Mouse (Mus musculus) adrenal gland, postnatal 4 days (tissue): ENCODE results near the gene Gm20388. TPM values are rescaled to one million over a fixed set of nuclear protein-coding genes. Genes with fewer than 3 reads are reported as not detected.

Experiments
- DNase-seq, 2 experiments: peaks; one replicate each; pipeline ENCODE4 v3.0.0; 2021 to 2022; ENCODE audit warnings: low spot score in 2 of 2, mixed read lengths in 2 of 2
- total RNA-seq, 2 experiments: library from RNA; stranded (reverse); gene quantifications; 2 replicates each; pipeline ENCODE4 v1.2.3; 2021

Gm20388 gene
- total RNA-seq, 2 experiments from 2014 or later, result 8.8 TPM; not detected in 1

DNA sequence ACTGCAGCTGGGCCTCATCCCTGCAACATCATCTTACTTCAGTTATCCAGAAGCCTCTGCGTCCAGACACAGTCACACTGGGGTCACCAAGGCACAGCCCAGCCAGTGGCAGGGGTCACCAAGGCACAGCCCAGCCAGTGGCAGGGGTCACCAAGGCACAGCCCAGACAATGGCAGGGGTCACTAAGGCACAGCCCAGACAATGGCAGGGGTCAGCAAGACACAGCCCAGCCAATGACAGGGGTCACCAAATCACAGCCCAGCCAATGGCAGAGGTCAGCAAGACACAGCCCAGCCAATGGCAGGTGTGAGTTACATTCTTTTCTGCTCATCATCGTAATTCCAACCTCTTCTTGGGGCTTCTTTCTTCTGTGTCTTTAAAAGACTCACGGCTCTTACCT, 2173.5 kb downstream of the Gm20388 start:
- no peak for DNase-seq

DNA sequence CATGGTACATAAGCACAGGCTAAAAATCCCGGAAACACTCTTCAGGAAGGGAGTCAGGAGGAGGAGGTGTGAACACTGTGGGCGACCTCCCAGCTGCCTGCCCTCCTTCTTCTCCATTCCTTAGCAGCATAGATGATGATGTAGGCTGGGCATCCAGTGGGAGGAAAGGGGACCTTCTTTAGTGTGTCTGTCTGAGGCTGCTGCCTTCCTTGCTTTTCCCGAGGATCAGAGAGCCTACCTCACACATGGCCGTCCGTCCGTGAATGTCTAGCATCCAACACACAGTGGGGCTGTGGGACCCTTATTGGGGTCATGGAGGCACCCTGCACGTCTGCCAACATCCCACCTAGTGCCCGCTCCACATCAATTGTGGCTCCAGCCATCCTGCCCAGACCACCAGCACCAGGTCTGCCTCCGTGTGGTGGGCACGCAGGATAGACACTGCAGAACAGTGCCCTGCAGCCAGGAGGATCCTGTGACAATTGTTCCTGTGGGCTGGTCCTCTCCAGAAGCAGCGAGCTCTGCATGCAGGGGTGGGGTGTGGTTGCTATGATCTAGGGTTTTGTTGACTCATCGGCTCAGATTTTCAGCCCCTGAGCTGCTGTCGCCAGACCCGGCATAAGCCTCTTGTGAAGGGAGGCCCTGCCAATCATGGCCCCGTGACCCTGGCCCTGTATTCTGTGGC, 2174.2 kb downstream of the Gm20388 start:
- DNase-seq, result no peak

DNA sequence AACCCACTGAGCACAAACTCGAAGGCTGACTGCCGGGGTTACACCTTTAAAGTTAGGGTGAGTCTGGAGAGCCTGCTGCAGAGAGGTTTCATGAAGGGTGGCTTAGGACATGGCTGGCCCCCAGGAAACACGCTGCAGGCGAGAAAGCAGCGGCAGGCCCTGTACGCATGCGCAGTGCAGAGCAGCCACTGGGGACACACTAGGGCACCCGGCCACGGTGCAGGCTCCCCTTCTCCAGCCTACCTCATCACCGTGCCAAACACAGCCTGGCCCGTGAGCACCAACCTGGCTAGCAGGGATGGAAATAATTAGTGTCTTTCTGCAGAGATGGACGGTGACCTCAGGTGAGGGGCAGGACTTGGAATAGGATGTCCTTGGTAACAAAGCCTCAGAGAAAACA, 2175.4 kb downstream of the Gm20388 start:
- no peak for DNase-seq

DNA sequence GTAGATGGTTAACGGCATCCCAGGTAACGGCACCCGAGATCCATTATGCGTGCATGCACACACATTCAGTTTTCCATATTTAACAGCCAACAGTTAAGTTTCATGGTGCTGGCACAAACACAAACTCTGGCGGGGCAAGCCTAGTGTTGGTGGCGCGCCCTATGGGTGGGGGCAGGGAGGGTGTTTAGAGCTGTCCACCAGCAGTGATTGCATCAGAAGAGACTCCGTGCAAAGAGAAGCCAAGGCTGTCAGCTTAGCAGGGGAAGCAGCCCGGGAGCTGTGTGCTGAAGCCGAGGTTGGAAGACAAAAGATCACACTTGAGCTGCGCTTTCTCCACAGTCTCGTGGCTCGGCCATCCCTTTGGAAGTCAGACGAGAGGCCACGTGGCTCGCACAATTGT, 2178.0 kb downstream of the Gm20388 start:
- no peak for DNase-seq

DNA sequence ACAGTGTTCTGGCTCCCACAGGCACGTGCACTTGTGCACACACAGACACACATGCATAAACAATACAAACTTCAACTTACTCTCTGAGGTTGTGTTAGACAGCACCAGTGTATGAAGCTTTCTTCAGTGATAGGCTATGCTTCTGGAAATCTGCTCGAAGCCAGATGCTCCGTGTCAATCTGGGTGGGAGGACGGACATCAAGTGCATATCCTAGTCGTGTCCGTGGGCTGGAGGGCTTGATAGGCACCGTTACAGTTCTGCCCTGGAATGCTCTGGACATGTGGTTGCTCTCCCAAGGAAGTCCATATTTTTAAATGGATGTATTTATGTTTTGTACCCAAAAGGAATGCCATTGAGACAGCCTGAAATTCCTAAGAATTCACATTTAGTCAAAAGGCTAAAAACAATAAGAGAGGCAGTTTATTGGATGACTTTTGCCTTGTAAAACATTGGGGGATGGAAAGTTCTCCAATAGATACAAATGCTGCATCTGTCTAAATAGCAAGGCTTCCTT, 2178.6 kb downstream of the Gm20388 start:
- DNase-seq, result no peak

DNA sequence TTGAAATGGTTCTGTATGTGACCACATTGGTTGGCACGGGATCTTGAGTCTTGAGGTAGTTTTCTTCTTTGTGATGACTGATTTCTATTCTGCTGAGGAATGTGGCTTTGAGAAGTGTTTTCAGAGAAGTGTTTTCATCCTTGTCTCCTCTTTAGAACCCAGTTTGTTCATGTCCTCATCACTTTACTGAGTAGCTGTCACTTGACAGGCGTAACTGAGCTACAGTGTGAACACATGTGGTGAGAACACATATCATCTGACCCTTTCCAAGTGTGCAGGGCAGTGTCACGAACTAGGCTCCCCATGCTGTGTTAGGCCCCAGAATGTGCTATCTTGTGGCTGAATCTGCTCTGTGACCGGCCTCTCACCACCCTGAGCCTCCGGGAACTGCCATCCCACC, 2181.8 kb downstream of the Gm20388 start:
- DNase-seq, result no peak

DNA sequence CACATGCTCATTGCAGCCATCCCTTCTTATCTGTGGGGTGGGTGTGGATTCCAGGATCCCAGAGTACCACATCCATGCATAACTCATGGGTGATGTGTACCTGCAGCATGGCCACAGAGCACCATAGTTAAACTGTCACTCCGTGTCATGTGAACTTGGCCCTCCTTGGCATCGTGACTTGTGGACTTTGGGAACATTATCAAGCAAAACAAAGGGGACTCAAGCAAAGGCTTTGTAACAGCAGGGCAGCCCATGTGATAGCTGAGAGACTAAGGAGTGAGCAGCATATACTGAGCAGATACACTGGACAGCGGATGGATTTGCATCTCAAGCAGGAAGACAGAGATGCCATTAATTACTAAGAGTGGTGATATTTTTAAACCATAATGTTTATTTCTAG, 2188.1 kb downstream of the Gm20388 start:
- no peak for DNase-seq

DNA sequence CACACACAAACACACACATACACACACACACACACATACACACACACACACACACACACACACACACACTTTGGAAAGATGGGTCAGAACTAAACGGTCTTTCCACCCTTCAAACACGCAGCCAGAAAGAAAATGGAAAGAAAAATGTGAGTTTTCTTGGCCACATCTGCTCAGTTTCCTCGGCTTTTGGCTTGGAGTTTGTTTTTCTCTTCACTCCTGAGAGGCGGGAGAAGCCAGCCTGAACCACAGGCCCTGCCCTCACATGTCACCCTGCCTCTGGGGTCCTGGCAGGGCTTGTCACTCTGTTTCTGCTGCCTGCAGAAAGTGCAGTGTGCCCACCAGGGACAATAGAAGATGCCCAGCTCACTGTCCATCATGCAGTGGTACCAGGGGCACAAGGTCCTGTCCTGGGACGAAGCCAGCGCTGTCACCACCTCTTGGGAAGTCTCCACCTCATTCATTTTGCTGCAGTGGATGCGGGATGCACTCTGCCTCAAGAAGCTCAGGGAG, 2189.1 kb downstream of the Gm20388 start:
- no peak for DNase-seq

DNA sequence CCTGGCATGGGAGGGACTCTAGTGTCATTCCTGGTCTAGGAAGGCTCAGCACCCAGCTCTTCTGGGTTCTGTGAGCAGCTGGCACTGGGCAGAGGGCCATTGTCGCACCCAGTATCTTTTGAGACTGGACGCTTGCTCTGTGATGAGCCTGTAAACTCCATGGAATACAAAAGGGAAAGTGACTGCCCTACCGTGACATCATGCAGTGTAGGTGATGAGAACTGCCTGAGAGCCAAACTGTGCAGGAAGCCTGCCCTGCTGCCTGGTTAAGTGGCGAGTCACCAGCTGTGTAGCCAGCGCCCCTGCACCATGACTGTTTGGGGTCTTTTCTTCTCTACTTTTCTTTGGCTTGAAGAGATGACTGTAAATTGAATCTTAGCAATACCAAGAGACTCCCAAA, 2191.2 kb downstream of the Gm20388 start:
- DNase-seq, result no peak

DNA sequence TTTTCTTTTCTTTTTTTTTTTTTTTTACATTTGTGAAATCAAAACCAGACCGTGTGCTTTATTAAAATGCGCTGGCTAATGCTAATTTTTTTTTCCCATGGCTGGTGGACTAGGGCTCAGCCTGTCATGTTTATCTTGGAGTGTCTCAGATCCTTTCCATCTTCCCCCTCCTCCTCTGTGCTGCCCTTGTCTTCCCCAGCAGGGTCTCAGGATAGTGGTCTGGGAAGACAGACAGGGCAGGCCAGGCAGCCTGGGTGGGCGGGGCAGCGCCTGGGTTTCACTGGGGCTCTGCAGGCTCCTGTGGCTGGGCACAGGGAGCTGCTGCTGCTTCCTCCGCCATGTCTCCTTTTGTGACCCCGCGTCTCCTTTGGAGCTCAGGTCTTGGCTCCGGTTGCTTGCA, 2191.6 kb downstream of the Gm20388 start:
- DNase-seq, result no peak

DNA sequence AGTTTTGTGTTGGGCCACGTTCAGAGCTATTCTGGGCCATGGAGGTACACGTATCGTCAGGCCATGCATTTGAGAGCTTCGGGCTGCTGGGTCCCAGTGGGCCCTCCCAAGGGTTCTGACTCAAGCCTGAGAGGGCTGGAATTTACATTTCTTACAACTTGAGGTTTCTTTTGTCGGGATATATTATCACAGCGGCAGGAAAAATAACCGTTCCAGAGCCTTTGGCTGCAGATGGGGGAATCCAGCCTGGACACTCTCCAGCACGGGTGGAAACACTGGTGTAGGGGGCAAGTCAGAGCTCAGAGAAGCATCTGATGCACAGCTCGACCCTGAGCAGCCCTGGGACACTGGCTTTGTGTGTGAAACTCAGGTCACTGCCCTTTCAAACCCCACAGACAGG, 2192.6 kb downstream of the Gm20388 start:
- no peak for DNase-seq

DNA sequence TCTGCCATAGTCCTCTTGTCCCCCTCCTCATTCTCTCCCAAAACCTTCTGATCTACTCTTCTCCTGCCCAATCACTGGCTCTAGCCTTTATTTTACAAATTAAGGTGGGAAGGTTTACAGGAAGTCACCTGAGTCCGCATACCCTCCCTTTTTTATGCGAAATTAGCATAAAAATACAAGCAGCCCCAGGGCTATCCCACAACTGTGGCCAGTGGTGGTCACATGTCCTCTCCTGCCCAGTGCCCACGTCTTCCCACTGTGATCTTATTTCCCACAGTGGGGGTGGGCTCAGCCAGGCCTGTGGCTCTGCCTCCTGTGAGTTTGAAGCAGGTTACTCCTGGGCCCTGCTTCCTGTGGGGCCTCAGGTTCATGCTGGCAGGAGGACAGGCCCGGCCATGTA, 2194.0 kb downstream of the Gm20388 start:
- no peak for DNase-seq

DNA sequence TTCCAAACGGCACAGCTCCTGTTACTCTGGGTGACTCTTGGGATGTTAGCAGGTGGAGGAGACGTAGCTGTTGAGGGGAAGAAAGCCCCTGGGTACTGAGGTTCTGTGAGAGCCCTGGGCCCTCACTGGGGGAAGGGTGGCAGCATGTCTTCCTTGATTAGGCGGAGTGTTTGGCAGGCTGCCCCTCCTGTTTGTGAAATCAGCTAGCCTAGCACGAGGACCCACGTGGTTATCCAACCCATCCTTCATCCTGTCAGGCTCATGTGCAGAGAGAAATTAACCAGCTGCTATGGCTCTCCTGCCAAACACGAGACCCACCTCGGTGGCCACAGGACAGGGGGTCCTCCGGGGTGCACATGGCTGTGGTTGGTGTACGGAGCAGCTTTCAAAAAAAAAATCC, 2195.6 kb downstream of the Gm20388 start:
- DNase-seq, result peak in 1 of 2 experiments; percentile 33

DNA sequence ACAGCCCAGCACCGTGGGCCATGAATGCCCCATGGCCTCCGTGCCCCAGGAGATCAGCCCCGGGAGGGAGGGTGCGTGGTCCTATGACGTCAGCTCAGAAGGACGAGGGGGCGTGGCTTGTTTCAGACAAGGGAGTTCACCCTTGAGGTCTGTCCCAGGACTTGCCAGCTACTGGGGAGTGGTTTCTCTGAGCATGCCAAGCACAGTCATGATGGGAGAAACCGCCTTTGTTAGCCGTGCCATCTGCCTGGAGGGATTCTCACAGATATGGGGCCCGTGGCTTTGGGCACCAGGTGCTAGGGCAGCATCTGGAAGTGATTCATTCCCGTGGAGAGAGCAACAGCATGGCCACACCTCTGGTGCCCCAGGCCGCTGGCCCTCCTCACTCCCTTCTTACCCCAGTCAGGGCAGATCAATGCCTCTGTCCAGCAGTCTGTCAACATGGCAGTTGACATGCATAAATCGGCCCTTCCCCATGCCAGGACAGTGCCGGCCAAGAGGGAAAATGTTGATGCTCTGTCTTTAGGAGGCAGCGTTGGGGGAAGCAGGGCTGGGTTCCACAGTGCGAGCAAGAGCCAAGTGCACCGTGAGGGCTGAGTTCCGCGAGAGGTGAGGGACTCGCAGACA, 2199.7 kb downstream of the Gm20388 start:
- DNase-seq, result no peak

DNA sequence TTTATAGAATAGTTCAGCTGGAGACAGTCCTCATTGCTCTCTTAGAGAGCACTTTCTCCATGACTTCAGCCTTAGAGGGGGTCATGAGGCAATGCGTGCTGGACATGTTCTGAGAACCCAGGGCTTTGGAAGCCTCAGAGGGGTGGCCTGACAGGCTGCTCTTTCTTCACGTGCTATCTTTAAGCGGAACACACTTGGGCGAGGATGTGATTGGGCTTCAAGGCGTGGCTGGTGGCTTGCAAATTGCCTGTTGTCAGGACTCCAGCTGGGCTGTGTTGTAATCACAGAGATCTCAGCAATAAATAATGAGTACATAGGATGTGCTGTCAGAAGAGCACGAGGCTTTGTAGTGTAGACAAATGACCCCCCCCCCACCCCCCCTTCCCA, 2200.2 kb downstream of the Gm20388 start:
- no peak for DNase-seq

DNA sequence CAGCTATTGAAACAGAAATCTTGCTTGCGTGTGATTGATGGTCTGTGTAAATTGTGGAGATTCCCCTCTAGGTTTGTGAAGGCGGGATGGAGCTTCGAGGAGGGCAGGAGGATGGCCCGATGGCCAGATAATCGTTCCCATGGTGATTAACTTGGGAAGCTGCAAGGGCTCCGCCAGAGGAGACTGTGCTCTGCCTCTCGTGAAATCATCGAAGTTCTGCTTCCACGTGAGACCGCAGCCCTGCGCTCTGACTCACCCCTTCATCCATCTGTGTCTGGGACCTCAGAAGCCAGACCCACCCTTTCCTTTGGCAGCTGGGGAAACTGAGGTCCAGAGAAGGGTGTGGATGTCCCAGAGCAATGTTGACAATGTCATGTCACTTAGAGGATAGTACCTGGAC, 2201.1 kb downstream of the Gm20388 start:
- no peak for DNase-seq

DNA sequence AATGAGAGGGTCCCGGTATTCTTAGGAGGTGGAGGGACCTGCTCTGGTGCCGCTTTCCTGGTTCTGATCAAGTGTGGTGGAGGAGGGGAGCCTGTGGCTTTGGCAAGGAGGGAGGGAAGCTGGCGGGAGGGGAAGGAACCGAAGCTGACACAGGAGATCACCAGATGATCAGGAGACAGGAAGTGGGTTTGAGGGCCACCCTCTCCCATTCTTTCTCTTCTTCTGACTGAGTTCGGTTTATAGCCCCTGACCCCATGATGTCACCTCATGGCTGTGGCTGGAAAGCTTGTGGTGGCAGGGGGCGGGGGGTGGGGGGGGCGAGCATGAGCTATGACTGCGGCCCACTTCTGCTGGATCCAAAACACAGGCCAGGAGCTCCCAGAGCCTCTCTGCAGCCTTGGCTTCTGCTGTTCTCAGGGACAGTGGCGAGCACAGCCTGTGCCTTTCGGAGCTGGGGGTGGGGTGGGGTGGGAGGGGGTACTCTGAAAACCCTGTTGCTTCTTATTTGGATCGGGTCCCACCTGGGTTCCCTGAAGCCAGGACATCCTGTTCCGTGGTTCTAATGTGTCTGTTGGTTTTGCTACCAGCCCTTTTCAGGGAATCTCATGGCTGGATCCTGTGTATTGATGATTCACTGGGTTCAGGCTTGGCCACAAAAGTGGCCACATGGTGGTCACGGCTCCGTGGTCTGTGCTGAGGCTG, 2201.8 kb downstream of the Gm20388 start:
- no peak for DNase-seq

DNA sequence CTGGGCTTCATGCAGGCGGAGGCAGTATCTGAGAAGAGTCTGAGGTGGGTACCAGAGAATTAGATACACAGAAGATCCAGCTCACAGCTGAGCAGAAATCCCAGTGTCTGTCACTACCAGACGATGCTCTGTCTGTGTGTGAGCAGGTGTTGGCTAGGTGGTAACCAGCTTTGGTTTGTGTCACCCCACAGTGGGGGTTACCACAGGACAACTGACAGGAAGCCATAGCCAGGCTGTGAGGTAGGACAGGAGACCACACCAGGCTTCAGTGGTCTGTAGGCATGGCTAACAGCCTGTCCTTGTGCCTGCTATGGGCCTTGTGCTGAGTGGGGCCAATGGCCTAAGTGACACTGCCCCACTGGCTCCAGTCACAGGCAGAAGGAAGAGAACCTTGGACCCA, 2204.2 kb downstream of the Gm20388 start:
- DNase-seq, result no peak

DNA sequence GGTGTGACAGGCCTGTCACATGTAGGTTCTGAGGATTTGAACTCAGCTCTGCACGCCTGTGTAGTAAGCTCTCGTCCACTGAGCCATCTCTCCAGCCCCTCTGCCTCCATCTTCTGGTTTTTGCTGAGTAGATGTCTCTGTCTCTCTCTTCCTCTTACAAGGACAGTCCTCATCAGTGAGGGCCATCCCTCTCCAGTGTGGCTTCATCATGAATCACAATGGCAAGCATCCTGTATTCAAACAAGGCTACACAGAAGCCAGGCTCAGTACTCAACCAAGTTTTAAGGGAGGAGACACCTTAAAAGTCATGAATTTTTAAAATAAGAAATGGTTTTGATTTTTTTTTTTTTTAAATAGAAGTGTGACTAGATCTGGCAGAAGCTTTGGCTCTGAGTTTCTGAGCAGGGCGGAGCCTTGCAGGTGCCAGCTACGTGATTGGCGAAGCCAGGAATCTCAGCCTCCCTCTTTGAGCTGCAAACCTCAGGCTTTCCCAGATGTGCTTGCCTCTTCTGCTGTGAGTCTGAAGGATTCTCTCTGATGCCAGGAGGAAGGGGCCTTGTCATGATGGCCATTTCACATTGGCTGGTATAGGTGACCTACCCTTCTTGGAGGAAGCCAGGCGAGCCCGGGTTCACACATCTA, 2206.2 kb downstream of the Gm20388 start:
- no peak for DNase-seq

DNA sequence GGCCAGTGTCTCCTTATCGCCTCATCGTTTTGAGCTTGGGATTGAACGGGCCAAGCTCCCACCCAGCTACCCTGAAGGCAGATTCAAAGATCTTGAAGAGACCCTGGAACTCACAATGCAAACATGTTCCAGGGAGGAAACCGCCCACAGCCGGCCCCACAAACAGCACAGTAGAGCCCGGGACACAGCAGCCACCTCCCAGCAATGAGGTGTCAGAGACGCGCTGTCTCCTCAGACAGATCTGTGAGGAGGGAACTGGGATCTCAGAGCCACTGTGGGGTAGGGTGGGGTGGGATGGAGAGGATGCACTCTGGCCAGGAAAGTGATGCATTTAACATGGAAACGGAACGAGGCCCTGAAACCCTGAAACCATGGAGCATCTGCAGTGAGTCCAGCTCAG, 2207.5 kb downstream of the Gm20388 start:
- no peak for DNase-seq

DNA sequence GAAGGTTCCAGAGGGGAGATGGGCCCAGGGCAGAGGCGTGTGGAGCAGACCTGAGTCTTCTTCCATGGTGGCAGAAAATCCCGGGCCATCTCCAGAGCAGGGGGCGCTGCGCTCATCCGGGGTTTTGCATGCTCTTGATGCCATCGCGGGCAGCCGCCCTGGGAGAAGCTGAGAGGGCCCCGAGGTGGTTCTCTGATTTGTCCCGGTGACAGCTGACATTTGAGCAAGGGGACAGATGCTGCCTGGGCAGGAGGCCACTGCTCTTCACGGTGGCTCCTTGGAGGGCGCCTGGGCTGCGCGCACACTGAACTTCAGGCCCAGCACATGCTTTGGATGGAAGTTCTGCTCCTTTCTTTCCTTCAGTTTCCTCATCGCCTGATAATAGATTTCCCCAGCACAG, 2207.9 kb downstream of the Gm20388 start:
- DNase-seq, result no peak

DNA sequence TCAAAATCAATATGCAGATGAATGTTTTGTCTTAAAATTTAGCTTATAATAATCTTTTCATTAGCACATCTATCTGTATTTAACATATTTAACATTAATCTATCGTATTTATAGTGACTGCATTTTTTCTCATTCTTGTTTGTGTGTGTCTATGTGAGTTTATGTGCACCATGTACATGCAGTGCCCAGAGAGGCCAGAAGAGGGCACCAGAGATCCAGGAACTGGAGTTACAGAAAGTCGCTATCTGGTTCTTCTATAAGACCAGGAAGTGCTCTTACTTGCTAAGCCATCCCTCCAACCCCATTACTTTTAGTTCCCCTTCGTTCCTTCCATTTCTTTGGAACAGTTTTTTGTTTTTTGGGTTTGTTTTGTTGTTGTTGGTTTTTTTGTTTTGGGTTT, 2213.7 kb downstream of the Gm20388 start:
- DNase-seq, result no peak
